Mouse (Mus musculus): ENCODE data around the gene Prune1. TPM values are rescaled to one million over a fixed set of nuclear protein-coding genes. Genes with fewer than 3 reads are reported as not detected.

The Prune1 gene
- polyA plus RNA-seq, 1 experiment: 24.2 TPM

DNA sequence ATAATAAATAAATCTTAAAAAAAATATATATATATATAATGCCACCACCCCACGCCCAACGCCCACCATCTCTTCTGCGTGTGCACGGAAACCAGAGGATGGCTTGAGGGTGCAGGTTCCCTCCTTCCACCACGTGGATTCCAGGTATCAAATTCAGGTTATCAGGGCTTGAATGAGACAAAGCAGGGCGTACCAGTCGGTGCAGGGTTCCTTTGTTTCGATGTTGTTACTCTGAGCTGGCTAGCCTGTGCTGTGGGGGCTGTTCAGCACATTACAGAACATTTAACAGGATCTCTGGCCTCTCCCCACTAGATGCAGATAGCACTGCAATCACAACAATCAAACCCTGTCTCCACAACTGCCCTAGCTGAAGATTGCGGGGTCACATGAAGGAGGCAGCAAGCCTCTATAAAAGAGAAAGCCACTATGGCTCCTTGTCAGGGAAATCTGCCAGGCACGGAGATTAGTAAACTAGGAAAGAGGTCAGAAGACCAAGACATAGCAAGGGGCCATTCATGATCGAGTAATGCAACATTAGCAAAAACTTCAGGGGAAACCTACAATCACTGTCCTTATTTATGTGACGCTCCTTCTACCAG is 11.0 kb downstream of the Prune1 start:
- 84% methylated on average over 12 of the region's 12 CpGs for WGBS
- no peak overlapping the region for H3K4me3 ChIP-seq (replicated peaks; ENCODE audit: extremely low read depth, low read depth, low read length)
- no peak for DNase-seq
- H3K4me1 ChIP-seq (ENCODE audit: control insufficient read depth, insufficient read depth, low read length): no peaks in the 10 kb centered on the region
- TF ChIP-seq POLR2A (IDR thresholded peaks at IDR 0.05; ENCODE audit: borderline replicate concordance, extremely low read depth, low read depth, low read length) (no peak), CTCF (IDR thresholded peaks at IDR 0.05; ENCODE audit: insufficient read depth, low read length) (no peak)

DNA sequence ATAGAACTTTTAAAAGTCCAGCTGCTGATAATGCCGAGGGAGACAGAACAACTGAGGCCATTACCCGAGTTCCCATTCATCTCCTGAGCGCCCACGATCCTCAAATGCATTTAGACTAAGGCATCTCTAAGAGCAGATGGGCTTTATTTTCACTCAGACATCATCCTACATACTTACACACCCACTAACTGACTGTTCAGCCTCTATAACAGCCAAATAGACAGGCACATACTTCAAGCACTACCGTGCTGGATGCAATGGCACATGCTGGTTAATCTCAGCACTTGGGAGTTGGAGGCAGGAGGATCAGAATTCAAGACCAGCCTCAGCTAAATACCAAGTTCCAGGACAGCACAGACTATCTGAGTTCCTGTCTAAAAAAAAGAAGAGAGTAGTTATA is 12.1 kb downstream of the Prune1 start:
- no peak for DNase-seq
- TF ChIP-seq POLR2A (IDR thresholded peaks at IDR 0.05; ENCODE audit: borderline replicate concordance, extremely low read depth, low read depth, low read length): no peak
- no peak for TF ChIP-seq CTCF (IDR thresholded peaks at IDR 0.05; ENCODE audit: insufficient read depth, low read length)
- Histone ChIP-seq H3K4me1 (ENCODE audit: control insufficient read depth, insufficient read depth, low read length) (no peaks in the 10 kb centered on the region), H3K4me3 (replicated peaks; ENCODE audit: extremely low read depth, low read depth, low read length) (no peak overlapping the region)
- 89% methylated on average over 5 of the region's 5 CpGs for WGBS

DNA sequence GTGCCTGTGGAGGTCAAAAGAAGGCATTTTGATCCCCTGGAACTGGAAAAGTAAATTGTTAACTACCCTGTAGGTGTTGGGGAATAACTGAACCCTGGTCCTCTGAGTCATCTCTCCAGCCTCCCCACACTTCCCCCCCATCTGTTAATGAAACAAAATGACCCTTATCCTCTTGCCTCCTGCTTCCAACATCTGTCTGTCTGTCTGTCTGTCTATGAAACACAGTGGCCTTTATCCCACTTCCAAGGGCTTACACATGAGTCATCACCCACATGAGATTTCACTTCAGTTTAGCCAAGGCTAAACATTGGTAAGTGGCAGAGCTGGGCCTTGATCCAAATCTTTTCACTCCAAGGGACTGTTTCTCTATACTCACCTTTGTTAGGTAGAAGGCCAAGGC is 14.0 kb downstream of the Prune1 start:
- no peak overlapping the region for H3K4me3 ChIP-seq (replicated peaks; ENCODE audit: extremely low read depth, low read depth, low read length)
- TF ChIP-seq CTCF (IDR thresholded peaks at IDR 0.05; ENCODE audit: insufficient read depth, low read length) (no peak), POLR2A (IDR thresholded peaks at IDR 0.05; ENCODE audit: borderline replicate concordance, extremely low read depth, low read depth, low read length) (no peak)
- H3K4me1 ChIP-seq (ENCODE audit: control insufficient read depth, insufficient read depth, low read length): peaks cover 2% of the 10 kb centered on the region; the same call in 1 of the 2 replicates
- no peak for DNase-seq

- Histone ChIP-seq H3K4me1 (ENCODE audit: control insufficient read depth, insufficient read depth, low read length) (peaks cover 2% of the 10 kb centered on the region; the same call in 1 of the 2 replicates), H3K4me3 (replicated peaks; ENCODE audit: extremely low read depth, low read depth, low read length) (no peak overlapping the region)
- TF ChIP-seq CTCF (IDR thresholded peaks at IDR 0.05; ENCODE audit: insufficient read depth, low read length): no peak
- TF ChIP-seq POLR2A (IDR thresholded peaks at IDR 0.05; ENCODE audit: borderline replicate concordance, extremely low read depth, low read depth, low read length): no peak
- WGBS: 94% methylated on average over 3 of the region's 3 CpGs
- DNase-seq: no peak
Observed at GRCm38 (mm10) chr3:95266052-95266451, 15.8 kb downstream of the Prune1 start.

DNA sequence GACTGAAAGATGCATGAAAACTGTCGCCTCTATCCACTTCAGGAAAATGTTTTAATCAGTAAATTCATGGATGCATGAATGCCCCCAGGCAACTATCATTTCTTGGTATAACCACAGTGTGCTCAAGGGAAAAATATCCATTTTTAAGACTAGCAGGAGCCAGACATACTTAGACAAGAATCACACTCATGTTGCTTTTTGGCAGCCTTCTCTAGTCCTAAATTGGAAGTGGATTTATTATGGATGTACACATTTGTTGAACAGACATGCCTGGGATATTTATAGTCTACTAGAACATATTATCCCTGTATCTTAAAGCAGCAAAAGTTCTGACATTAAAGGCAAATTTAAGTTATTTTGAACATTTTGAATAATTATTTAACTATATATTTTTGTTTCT is 17.2 kb downstream of the Prune1 start:
- peaks cover 2% of the 10 kb centered on the region; the same call in 1 of the 2 replicates for H3K4me1 ChIP-seq (ENCODE audit: control insufficient read depth, insufficient read depth, low read length)
- WGBS: 86% methylated on average over 1 of the region's 1 CpGs
- DNase-seq: no peak
- H3K4me3 ChIP-seq (replicated peaks; ENCODE audit: extremely low read depth, low read depth, low read length): no peak overlapping the region
- TF ChIP-seq CTCF (IDR thresholded peaks at IDR 0.05; ENCODE audit: insufficient read depth, low read length) (no peak), POLR2A (IDR thresholded peaks at IDR 0.05; ENCODE audit: borderline replicate concordance, extremely low read depth, low read depth, low read length) (no peak)

GRCm38 (mm10) chr3:95263089-95263739 is 18.7 kb downstream of the Prune1 start:
- TF ChIP-seq POLR2A (IDR thresholded peaks at IDR 0.05; ENCODE audit: borderline replicate concordance, extremely low read depth, low read depth, low read length) (no peak), CTCF (IDR thresholded peaks at IDR 0.05; ENCODE audit: insufficient read depth, low read length) (peak; percentile 86)
- WGBS: 36% methylated on average over 11 of the region's 11 CpGs
- Histone ChIP-seq H3K4me3 (replicated peaks; ENCODE audit: extremely low read depth, low read depth, low read length) (no peak overlapping the region), H3K4me1 (ENCODE audit: control insufficient read depth, insufficient read depth, low read length) (peaks cover 2% of the 10 kb centered on the region; the same call in 1 of the 2 replicates)
- peak; percentile 75 for DNase-seq

GRCm38 (mm10) chr3:95261975-95262374 is 19.9 kb downstream of the Prune1 start:
- DNase-seq: no peak
- WGBS: 89% methylated on average over 4 of the region's 4 CpGs
- Histone ChIP-seq H3K4me3 (replicated peaks; ENCODE audit: extremely low read depth, low read depth, low read length) (no peak overlapping the region), H3K4me1 (ENCODE audit: control insufficient read depth, insufficient read depth, low read length) (peaks cover 2% of the 10 kb centered on the region; the same call in 1 of the 2 replicates)
- TF ChIP-seq CTCF (IDR thresholded peaks at IDR 0.05; ENCODE audit: insufficient read depth, low read length): no peak
- no peak for TF ChIP-seq POLR2A (IDR thresholded peaks at IDR 0.05; ENCODE audit: borderline replicate concordance, extremely low read depth, low read depth, low read length)

DNA sequence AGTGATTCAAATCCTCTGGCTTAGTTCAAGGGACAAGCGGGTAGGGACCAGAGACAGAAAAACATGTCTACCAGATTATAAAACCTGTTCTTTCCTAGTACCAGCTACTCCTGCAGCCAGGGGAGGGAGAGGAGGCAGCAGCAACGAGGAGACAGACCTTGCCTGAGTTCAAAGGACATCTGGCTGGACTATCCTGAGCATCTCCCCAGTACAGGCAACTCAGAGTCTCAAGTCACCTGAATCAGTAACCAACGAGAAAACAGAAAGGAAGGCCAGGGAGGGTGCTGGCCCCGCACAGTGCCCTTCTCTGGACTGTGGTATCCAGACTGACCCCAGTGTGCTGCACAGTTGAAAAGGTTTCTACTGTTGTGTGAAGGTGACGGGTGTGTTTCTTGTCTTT is 24.9 kb downstream of the Prune1 start:
- DNase-seq: no peak
- H3K4me1 ChIP-seq (ENCODE audit: control insufficient read depth, insufficient read depth, low read length): no peaks in the 10 kb centered on the region
- WGBS: 88% methylated on average over 5 of the region's 5 CpGs
- no peak overlapping the region for H3K4me3 ChIP-seq (replicated peaks; ENCODE audit: extremely low read depth, low read depth, low read length)
- TF ChIP-seq CTCF (IDR thresholded peaks at IDR 0.05; ENCODE audit: insufficient read depth, low read length) (no peak), POLR2A (IDR thresholded peaks at IDR 0.05; ENCODE audit: borderline replicate concordance, extremely low read depth, low read depth, low read length) (no peak)

GRCm38 (mm10) chr3:95250783-95251424 is 31.0 kb downstream of the Prune1 start, which contains the start of gene Bnipl:
TSS of gene Bnipl (minus strand) at chr3:95251193.
- TF ChIP-seq POLR2A (IDR thresholded peaks at IDR 0.05; ENCODE audit: borderline replicate concordance, extremely low read depth, low read depth, low read length) (no peak), CTCF (IDR thresholded peaks at IDR 0.05; ENCODE audit: insufficient read depth, low read length) (no peak)
- Histone ChIP-seq H3K4me3 (replicated peaks; ENCODE audit: extremely low read depth, low read depth, low read length) (no peak within 1 kb of the TSS), H3K4me1 (ENCODE audit: control insufficient read depth, insufficient read depth, low read length) (no peaks in the 10 kb centered on the region)
- 42% methylated on average over 7 of the region's 7 CpGs for WGBS
- DNase-seq: no peak

Measured in lung, adult 2 months (tissue).